In the genomic region with DNA sequence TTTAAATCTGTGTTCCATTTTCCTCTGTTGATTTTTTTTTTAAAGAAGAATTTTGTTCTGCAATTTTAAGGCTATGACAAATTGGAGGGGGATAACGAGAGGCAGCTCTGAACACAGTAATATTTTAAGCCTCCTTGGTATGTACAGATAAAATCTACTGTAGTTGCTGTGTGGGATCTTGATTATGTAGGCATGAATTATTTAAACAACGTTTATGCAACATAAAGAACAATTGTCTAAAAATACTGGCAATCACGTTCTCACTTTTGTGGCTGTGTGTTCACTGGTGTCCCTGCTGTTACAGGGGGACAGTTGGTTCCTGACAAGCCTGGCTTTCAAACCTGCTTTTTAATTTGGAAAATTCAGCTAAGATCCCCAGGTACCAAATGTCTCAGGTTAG, we compare ENCODE assay signal across 18 mouse cellular contexts.
DNase-seq lines count a peak whose midpoint lies in the region; ATAC-seq and TF ChIP-seq lines count a peak whose summit lies in the region.
"Had no signal": no experiment of that assay in that cellular context is flagged by ENCODE, and none has a peak within 500 bp of the region (broad histone marks: within the 10 kb centered on the region; RNA-seq: fewer than 3 reads in every experiment).

No protein-coding gene starts in this region.

- no peak overlapping the region for H3K4me3 ChIP-seq in hindbrain, embryonic 16.5 days (ENCODE audit: low read length)
- H3K4me3 ChIP-seq: forebrain, embryonic 10.5 days; kidney, embryonic 15.5 days had no signal

- peak; percentile 53 for ATAC-seq in frontal cortex, adult (ENCODE audit: low TSS enrichment)
- ATAC-seq in hindbrain, embryonic 16.5 days = peak; percentile 43; the same call in 1 of the 2 replicates
- no peak for ATAC-seq in activated CD4-positive, CD25-positive, alpha-beta regulatory T cell, adult 4 months

- H3K4me1 ChIP-seq in hindbrain, embryonic 16.5 days (ENCODE audit: control insufficient read depth, insufficient read depth, low read depth, low read length) = 0 out of 2 replicates have a peak, but pooled peaks cover 3% of the 10 kb centered on the region

- H3K4me2 ChIP-seq in hindbrain, embryonic 16.5 days (ENCODE audit: low read length) = no peak overlapping the region
- H3K4me2 ChIP-seq: heart, embryonic 11.5 days; kidney, embryonic 15.5 days had no signal

- WGBS in hindbrain, embryonic 16.5 days = 40% methylated on average over 3 of the region's 3 CpGs

- no peak overlapping the region; the same call in 1 of the 2 replicates for H3K27ac ChIP-seq in hindbrain, embryonic 16.5 days (ENCODE audit: low read depth, low read length)
- H3K27ac ChIP-seq: kidney, embryonic 15.5 days had no signal

- H3K9ac ChIP-seq in hindbrain, embryonic 16.5 days (ENCODE audit: low read depth, low read length) = no peak overlapping the region
- H3K9ac ChIP-seq: kidney, embryonic 15.5 days had no signal

- no peaks in the 10 kb centered on the region for H3K36me3 ChIP-seq in hindbrain, embryonic 16.5 days (ENCODE audit: control insufficient read depth, insufficient read depth, low read length)
- H3K36me3 ChIP-seq: forebrain, embryonic 10.5 days; kidney, embryonic 15.5 days had no signal

- TF ChIP-seq POLR2A in brain, embryonic 14.5 days (IDR thresholded peaks at IDR 0.05; ENCODE audit: borderline replicate concordance, extremely low read depth, insufficient read depth, insufficient read length, poor library complexity, severe bottlenecking) = no peak

- H3K27me3 ChIP-seq in hindbrain, embryonic 16.5 days (replicated peaks; ENCODE audit: control insufficient read depth, insufficient read depth, low read length) = no peaks in the 10 kb centered on the region
- H3K27me3 ChIP-seq: kidney, embryonic 15.5 days had no signal

- TF ChIP-seq CTCF in brain, embryonic 14.5 days (IDR thresholded peaks at IDR 0.05; ENCODE audit: borderline replicate concordance, extremely low read depth, insufficient read depth, insufficient read length) = no peak

- intact Hi-C loops in left cerebral cortex, postnatal 14 days (cut with DNase I) = no loop called here
- intact Hi-C loops in left cerebral cortex, postnatal 36 days (cut with DNase I) = no loop called here

- H3K9me3 ChIP-seq in hindbrain, embryonic 16.5 days (ENCODE audit: control insufficient read depth, low read length) = no peaks in the 10 kb centered on the region
- H3K9me3 ChIP-seq: forebrain, embryonic 10.5 days; kidney, embryonic 15.5 days had no signal

- no peak for DNase-seq in frontal cortex, adult 2 months (ENCODE audit: extremely low spot score in 1 of 2, low spot score in 1 of 2)
- DNase-seq in left cerebral cortex, postnatal 14 days (ENCODE audit: low spot score in 2 of 2) = peak; percentile 11 to 69
- no peak for DNase-seq in left cerebral cortex, postnatal 36 days (ENCODE audit: low spot score in 2 of 2)
- peak; percentile 40 for DNase-seq in brain, embryonic 14.5 days (ENCODE audit: low read depth)
- DNase-seq in thymus, postnatal 36 days = no peak
- DNase-seq: adrenal gland, adult 8-10 months; cerebellum, adult 8-10 months; gastrocnemius, postnatal 10 days; kidney, adult 11 months; kidney, postnatal 36 days; lung, postnatal 4 days; thymus, adult 2 months had no signal

Comparison
In these comparisons a context has a peak if more than half of its experiments do, and no peak if none do; other contexts are left out.
1. DNase-seq: peak in left cerebral cortex, postnatal 14 days (2 of 2) and brain, embryonic 14.5 days (single experiment); none in frontal cortex, adult 2 months (0 of 2), left cerebral cortex, postnatal 36 days (0 of 2) and thymus, postnatal 36 days (0 of 2).